Mouse (Mus musculus) urinary bladder, postnatal 10 days (tissue): ENCODE results near the gene Pla2g16.

Experiments
- DNase-seq: peaks from one replicate; pipeline ENCODE4 v3.0.0; 2022; ENCODE audit warnings: low spot score

The Pla2g16 gene

DNA sequence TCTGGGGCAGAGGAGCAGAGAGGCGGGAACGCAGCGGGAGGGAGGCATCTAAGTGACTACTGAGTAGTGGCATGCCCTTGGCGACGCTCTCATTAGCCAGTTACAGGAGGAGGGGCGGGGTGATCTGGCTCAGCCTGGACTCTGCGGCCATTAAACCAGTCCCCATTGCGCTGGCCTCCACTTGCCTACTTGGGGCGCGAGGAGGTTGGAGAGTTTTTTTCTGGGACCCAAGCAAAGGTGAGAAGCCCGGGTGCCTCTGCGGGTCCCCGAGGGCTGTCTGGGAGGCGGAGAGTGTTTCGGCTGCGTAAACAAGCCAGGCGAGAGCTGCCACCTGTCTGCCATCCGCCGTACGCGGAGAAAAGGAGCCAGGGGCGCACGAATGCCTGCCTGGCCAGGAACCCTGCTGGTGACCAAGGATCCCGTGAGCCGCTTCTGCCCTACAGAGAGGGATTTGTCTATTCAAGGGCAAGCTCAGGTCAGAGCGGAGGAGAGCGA is at the start of gene Pla2g16:
Gene Pla2g16 (plus strand): TSS at position 132 of the 495 bp plus-strand sequence.
- peak; percentile 17 for DNase-seq

DNA sequence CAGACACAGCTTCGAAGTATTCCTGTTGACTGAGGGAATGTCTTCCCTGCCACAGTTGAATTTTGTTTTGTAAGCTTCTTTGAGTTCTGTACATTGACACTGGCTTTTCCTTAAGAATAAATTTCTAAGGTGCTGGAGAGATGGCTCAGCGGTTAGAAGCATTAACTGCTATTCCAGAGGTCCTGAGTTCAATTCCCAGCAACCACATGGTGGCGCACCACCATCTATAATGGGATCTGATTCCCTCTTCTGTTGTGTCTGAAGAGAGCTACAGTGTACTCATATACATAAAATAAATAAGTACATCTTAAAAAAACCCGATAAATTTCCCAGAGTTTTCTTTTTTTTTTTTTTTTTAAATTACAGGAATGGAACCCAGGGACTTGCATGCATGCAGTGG is 49.2 kb upstream of the Pla2g16 start:
- no peak for DNase-seq

DNA sequence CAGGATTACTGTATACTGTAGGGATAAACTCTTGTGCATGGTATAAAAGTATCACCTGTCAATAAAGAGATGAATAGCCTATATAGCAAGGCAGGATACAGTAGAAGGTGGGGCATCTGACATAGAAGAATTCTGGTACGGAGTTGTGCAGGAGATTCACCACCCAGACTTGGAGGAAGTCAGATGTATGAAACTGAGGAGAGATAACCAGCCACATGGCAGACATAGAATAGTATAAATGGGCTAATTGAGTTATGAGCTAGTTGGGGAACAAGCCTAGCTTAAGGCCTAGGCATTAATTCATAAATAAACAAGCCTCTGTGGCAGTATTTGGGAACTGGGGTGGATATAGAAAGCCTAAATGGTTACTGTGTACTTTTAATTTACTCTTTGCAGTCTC is 40.8 kb upstream of the Pla2g16 start:
- DNase-seq, result no peak

DNA sequence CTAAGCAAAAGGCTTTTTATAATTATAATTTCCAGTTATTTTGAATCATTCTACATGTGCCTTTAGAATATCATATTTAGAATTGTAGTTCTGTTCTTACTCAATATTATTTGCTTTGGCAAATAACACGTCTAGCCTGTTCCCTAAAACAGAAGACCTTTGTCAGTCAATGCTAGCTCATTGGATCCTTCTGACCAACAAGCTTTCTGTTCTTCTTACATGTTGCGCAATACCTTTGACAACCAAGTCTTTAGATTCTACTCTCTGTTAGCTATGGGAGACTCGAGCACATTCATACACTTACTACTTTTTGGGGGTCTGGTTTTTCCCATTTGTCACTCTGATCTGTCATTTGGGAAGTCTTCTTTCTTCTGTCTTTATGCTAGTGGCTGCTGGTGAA is 35.6 kb upstream of the Pla2g16 start:
- DNase-seq, result no peak

DNA sequence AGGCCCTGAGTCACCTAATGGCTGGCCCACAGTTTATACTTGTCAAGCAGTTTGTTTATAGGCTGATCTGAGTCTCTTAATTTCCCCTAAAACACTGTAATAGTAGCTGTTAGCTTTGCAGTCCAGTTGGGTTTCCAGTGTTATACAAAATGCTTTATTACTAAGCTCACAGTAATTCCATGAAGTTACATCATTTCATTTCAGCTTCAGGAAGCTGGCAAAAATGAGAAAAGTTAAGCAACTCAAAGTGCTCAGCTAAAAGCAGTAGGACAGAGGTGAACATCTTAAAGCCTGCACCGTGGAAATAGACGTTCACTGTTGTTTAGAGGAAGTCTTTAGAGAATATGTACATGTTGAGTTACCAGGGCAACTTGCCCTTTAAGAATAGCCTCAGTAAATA is 34.4 kb upstream of the Pla2g16 start:
- DNase-seq, result no peak

DNA sequence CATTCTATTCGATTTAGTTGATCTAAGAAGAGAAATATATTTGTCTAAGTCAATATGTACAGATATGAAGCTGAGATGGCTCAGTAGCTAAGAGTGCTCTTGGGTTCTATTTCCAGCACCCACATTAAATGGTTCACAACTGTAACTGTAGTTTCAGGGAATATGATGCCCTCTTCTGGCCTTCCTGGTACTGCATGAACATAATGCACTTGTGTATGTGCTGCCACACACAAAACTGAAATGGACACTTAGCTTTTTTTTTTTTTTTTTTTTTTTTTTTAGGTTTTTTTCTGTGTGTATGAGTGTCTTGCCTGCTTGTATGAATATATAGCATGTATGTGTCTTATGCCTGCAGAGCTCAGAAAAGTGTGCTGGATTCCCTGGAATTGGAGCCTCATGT is 34.0 kb upstream of the Pla2g16 start:
- no peak for DNase-seq

DNA sequence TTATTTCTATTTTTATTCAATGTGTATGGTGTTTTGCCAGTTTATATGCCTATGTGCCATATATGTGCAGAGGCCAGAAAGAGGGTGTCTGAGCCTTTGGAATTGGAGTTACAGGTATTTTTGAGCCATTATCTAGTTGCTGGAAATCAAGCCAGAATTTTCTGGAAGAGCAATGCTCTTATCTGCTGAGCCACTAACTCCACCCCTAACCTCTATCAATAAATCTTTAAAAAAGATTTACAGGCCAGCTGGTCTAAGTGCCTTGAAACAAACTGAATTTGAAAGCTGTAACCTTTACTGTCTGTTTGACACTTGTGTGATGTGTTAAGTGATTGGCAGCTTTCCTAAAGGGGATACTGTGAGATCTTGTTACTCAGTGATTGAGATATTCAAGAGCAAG is 33.5 kb upstream of the Pla2g16 start:
- DNase-seq, result no peak

DNA sequence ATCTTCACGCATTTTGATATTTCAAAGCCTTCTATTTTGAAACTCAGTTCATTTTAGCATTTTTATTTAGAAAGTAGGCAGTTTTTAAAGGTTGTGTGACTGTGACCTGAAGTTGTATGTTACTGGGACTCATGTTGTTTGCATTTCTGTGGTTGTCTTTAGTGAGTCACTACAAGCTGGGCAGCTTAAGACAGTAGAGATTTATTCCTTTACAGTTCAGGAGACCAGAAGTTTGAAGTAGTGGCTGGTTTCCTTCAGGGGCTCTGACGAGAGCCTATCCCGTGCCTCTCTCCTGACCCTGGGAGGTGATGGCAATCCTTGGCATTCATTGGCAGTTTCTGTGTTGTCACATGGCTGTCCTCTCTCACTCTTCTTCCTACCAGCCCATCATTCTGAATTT is 32.4 kb upstream of the Pla2g16 start:
- no peak for DNase-seq

DNA sequence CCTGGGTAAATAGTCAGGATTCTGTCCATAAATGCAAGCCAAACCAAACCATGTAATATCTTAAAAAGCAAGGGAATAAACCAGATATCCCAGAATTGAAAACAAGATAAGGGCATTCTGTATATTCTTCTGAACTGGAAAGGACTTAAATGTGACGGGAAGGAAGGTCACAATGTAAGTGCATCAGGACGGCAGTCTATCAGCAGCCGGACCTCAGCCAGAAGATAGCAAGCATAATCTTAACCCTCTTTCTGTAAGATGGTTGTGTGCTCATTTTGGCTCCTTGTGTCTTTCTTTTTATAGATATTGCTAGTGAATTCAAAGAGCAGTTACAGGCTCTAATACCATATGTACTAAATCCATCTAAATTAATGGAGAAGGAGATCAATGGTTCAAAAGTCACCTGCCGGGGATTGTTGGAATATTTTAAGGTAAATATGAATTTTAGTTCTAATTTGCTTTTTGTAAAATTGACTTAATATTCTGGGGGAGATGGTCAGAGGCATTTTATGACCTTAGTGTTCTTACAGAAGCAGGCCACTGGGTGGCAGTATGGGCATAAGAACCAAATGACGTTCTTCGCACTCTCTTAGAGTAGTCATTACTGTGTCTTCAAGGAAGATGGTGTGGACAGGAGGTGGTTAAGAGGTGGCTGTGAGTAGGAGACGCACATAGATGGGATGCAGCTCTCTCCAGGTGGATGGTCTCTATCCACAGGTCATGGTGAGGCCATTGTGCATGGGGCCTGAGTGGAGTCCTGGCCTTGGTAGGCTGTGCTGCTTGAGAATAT is 28.4 kb upstream of the Pla2g16 start:
- no peak for DNase-seq

DNA sequence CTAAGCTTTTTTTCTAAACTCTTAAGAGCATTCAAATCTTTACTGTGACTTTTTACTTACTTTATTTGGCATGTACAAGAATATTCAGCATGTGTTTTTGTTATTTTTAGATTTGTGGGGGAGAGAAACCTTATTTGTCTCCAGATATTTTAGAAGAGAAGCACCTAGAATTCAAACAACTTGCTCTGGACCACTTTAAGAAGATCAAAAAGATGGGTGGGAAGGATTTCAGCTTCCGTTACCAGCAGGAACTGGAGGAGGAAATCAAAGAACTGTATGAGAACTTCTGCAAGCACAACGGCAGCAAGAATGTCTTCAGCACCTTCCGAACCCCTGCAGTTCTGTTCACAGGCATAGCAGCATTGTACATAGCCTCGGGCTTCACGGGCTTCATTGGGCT is 25.4 kb upstream of the Pla2g16 start:
- DNase-seq, result no peak

DNA sequence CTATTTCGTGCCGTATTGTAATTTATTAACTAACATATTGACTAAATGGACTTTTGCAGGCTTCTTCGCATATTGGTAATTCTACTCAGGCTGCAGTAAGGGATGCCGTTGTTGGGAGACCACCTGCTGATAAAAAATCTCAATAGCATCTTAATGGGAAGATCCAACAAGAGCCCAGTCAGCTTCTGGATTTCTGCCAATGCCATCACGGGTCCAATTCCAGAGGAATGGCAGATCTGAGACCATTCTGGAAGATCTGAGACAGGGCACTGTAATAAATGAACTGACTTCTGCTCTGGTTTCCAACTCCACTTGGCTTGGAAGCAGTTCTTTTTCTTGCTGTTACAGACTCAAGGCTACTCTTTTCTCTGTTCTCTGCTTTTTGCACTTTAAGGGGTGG is 23.4 kb upstream of the Pla2g16 start:
- no peak for DNase-seq

DNA sequence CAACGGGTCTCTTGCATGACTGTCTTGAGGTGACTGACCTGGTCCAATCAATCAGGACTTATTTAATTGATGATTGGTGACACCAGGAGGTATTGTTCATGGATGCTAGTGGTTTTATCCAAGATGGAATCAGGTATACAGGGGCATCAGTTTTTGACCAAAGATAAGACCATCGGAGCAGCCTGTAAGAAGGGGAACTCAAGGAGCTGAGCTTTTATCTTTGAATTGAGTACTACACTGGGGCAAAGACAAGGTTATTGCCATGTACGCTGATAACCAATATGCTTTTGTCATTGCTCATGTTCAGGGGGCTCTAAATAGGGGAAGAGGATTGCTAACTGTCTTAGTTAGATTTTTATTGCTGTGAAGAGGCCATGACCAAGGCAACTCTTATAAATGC is 8.3 kb upstream of the Pla2g16 start:
- DNase-seq, result no peak

DNA sequence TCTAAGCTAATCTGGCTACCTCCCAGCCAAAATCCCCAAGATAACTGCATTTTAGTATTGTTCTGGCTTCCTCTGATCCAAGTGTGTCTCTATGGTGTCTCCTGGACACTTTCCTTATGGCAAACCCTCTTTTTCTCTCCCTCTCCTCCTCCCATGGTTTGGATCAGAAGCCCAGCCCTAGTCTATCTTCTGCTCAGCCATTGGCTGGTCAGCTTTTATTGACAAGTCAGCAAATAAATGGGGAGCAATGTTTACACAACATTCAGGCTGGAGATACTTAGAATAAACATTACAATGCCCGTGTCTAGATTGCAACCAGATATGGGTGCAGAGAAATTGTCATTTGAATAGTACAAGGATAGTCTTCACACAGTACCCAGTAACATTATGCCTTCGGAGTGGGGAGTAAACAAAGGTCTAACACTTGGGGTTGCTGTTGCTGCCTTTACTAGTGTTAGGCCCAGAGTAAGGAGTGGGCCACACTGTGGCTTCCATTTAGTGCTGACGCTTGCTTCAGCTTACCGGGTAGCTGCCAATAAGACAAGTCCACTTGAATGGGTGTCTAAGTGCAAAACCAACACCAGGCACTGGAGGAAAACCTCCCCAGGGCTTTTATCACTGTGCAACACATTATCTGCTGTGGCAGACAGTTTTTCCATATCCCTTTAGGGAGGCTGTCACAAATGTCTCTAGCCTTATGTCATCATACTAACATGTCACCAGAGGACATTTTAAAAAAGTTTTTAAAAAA is 5.5 kb upstream of the Pla2g16 start:
- DNase-seq, result no peak

DNA sequence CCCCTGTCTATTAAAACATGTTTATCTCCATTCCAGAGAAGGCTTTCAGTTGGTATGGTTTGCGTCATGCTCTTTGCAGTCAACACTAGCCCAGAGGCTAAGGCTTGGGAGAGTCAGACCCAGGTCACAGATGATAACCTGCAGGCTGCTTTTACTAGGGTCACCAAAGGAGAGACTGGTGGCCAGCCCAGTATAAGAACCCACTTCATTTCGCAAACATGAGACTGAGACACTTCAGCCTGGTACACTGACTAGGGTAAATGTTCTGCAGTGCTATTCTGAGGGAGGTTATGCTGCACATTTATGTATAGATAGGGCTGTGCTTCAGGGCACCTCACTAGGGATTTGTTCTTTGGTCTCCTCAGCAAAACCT is 5.0 kb upstream of the Pla2g16 start:
- no peak for DNase-seq

DNA sequence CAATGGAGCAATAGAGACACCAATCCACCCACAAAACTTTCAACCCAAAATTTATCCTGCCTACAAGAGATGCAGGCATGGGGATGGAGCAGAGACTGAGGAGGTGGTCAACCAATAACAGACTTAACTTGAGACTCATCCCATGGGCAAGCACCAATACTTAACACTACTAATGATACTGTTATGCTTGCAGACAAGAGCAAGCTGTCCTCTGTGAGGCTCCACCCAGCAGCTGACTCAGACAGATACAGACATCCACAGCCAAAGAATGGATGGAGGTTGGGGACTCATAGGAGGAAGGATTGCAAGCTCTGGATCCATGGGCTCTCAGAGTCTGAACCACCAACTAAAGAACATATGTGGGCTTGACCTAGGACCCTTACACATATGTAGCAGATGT is 3.8 kb upstream of the Pla2g16 start:
- DNase-seq, result no peak

DNA sequence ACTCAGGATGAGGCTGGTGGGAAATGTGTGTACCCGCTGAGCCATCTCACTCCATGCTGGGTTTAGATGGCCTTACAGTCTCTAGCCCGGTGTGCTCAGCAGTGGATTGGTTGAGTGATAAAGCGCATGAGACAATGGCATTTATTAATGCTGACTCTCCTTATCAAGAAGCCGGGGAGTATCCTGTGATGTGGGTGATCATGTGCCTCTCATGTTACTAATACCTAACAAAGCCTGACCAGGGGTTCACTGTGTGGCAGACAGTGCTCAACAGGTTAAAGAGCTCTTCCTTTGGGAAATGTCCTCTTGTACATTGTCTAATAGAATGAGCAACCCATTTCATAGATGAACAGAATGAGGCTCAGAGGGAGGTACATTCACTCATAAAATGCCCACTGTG is 2.4 kb upstream of the Pla2g16 start:
- DNase-seq, result no peak

DNA sequence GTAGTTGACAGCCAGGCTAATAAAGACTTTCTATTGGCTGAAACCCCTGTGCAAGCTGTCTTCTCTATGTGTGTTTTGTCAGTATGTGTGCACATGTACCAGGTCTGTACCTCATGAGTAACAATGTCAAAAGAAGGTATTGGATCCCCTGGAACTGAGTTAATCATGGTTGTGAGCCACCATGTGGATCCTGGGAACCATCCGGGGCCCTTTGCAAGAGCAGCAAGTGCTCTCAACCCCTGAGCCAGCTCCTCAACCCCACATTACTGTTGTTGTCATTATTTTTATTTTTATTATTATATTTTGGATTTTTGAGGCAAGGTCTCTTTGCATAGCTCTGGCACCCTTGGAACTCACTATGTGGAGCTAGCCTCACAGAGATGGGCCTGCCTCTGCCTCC is 618 bp upstream of the Pla2g16 start:
- no peak for DNase-seq

DNA sequence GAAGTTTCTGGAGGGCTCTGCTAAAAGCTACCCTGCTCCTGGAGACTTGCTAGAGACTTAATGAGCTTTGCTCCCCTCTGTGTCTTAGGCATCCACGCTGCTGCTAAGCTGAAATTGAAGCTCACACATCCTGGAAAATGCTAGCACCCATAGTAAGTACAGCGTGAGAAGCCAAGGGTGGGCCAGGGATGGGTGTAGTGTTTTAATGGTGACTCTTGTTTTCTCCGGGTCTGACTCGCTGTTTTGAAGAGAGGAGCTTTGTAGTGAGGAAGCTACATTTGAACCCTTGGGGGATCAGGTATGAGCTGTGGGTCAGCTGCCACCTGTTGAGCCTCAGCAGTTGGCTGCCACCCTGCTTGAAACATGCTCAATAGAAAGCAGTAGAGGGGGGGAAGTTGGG is 585 bp downstream of the Pla2g16 start:
- DNase-seq, result no peak

DNA sequence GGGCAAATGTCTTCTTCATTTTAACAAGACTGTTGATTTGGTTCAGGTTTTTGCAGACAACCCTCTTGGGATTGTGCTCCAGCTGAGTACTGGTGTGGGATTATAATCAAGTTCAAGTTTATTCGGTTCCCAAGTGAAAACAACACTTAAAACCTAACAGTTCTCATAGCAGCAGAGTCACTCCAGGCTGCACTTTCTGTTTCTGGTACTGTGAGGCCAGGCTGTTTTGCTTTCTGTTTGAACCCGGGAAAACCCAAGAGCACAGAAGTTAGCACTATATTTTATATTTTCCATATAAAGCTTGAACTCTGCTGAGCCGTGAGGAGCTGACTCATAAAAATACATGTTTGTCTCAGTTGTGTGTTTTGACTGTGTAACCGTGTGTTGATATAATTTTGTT is 1.4 kb downstream of the Pla2g16 start:
- DNase-seq, result no peak

DNA sequence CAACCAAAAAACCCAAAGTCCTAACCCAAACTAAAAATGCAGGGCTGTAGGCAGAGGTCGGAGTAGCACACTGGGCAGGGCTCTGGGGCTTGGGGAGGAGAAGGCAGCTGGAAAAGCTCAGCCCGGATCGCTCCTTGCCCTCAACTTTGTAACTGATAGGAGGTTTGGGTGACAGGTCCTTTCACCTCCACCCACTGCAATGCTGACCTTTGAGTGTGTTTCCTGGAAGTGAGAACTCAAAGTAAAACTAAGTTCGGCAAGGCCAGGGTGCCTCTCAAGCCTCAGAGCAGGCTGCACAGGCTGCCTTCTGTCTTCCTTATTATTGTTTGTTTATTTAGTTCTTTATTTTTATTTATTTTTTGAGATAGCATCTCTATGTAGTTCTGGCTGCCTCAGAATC is 2.7 kb downstream of the Pla2g16 start:
- DNase-seq, result no peak

DNA sequence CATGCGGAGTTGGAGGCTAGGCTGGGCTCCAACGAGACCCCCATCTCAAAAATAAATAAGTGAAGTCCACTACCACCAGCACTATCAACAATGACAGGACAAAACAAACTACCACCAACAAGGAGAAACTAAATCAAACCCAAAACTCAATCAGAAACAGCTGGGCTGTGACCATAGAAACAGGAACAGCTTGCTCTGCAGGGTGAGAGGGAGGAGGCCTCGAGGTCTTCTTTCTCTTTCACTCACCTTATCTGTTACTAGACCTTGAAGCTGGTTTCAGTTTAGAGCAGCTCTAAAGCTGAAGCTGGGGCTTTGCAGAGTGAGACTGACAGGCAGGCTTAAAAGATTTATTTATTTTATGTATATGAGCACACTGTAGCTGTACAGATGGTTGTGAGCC is 4.2 kb downstream of the Pla2g16 start:
- no peak for DNase-seq

DNA sequence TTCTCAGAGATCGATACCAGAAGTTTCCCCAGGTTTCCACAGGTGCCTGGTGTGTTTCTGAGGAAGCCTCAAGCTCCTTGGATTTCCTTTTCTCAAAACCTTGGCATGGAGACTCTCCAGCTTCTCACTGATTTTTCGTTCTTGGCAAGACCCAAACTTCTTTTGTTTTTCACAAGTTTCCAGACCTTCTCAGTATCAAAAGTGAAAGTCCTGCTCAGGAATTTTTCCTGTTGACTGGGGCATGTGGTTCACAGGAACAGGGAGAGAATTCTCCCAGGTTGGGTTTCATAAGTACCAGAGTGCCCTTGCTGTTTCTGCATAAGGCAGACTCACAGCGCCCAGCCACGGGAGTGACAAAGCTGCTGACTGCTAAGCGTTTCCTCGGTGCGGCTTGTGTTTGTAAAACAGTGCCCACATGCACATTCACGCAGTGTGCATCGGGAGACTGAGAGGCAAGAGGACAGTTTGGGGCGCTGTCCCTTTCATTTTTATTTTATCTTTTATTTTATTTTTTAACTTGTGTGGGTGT is 5.4 kb downstream of the Pla2g16 start:
- no peak for DNase-seq

DNA sequence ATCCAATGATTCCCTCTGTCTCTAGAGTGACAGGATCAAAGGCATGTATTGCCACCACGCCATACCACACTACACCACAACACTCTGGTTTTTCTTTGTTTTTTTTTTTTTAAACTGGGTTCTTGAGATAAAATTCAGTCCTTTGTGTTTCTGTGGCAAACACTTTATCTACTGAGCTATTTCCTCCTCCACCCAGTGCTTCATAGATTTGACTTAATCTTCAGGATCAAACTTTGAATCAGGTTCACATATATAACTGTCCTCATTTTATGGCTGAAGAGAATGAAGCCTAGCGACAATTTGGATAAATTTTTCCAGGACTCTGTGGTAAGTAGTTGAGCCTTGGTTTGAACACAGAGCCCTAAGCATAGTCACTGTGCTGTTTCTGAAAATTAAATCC is 6.4 kb downstream of the Pla2g16 start:
- DNase-seq, result no peak
